Mouse (Mus musculus) forebrain, embryonic 11.5 days (tissue): ENCODE data around the gene Acsbg2. TPM values are rescaled to one million over a fixed set of nuclear protein-coding genes. Genes with fewer than 3 reads are reported as not detected.

ENCODE experiments used
- ATAC-seq: fragments of 200-750 bp; cut with Nextera tagmentation; replicated peaks from 2 replicates; pipeline ENCODE4 v1.8.0; 2017; ENCODE audit warnings: moderate TSS enrichment; ENCODE audit not compliant: low FRiP score
- DNase-seq: peaks from one replicate; pipeline ENCODE4 v3.0.0-alpha.2; 2017; ENCODE audit warnings: low spot score
- H3K27ac ChIP-seq: fragments of 300-500 bp; sonication (generic); 2 replicates; pipeline ENCODE4 v1.5.1; 2014; ENCODE audit warnings: low read depth, low read length
- H3K27me3 ChIP-seq: fragments of 300-500 bp; sonication (generic); 2 replicates; pipeline ENCODE4 v1.6.1; 2014; ENCODE audit warnings: mild to moderate bottlenecking, low read length, mixed read lengths; ENCODE audit not compliant: control insufficient read depth, insufficient read depth
- H3K36me3 ChIP-seq: fragments of 300-500 bp; sonication (generic); 2 replicates; pipeline ENCODE4 v1.6.1; 2014; ENCODE audit warnings: mild to moderate bottlenecking, low read length, moderate library complexity, mixed read lengths; ENCODE audit not compliant: control insufficient read depth, insufficient read depth
- H3K4me1 ChIP-seq: fragments of 300-500 bp; sonication (generic); replicated peaks from 2 replicates; pipeline ENCODE4 v1.6.1; 2014; ENCODE audit warnings: low read length, mixed read lengths; ENCODE audit not compliant: control insufficient read depth, insufficient read depth
- H3K4me2 ChIP-seq: fragments of 300-500 bp; sonication (generic); 2 replicates; pipeline ENCODE4 v1.6.1; 2014; ENCODE audit warnings: low read depth, mild to moderate bottlenecking, low read length, moderate library complexity, mixed read lengths; ENCODE audit not compliant: severe bottlenecking
- H3K4me3 ChIP-seq: fragments of 300-500 bp; sonication (generic); 2 replicates; pipeline ENCODE4 v1.5.1; 2014; ENCODE audit warnings: low read depth, low read length
- H3K9ac ChIP-seq: fragments of 300-500 bp; sonication (generic); 2 replicates; pipeline ENCODE4 v1.6.1; 2014; ENCODE audit warnings: low read length
- H3K9me3 ChIP-seq: fragments of 300-500 bp; sonication (generic); 2 replicates; pipeline ENCODE4 v1.6.1; 2016; ENCODE audit warnings: low read length, mixed read lengths; ENCODE audit not compliant: control insufficient read depth
- WGBS: fragments of 180-500 bp; shearing (Covaris S2); extraction: QIAGEN DNeasy Blood & Tissue Kit; methylation state at CpG from one replicate; pipeline ENCODE4 v1.1.7; 2014; 5-methylcytosine and 5-hydroxymethylcytosine counted together
- polyA plus RNA-seq: library from polyadenylated mRNA; unstranded; fragments of >200 nt; fragmentation: Nextera tagmentation; extraction: Ambion mirVana; gene quantifications from 2 replicates; pipeline ENCODE4 v1.2.1, GENCODE M21; 2014

The Acsbg2 gene
- polyA plus RNA-seq, 1 experiment from 2014 or later = not detected

GRCm38 (mm10) chr17:56843678-56844077, 30.6 kb downstream of the Acsbg2 start:
- Histone ChIP-seq H3K27me3 (no peaks in the 10 kb centered on the region), H3K36me3 (no peaks in the 10 kb centered on the region), H3K4me2 (no peak overlapping the region), H3K27ac (no peak overlapping the region), H3K4me3 (no peak overlapping the region), H3K9ac (no peak overlapping the region), H3K4me1 (no peaks in the 10 kb centered on the region), H3K9me3 (no peaks in the 10 kb centered on the region)
- WGBS = 86% methylated on average over 5 of the region's 5 CpGs
- no peak for ATAC-seq
- no peak for DNase-seq

- no peak overlapping the region for H3K27ac ChIP-seq
- no peak for DNase-seq
- no peaks in the 10 kb centered on the region for H3K36me3 ChIP-seq
- no peaks in the 10 kb centered on the region for H3K4me1 ChIP-seq
- H3K9me3 ChIP-seq = no peaks in the 10 kb centered on the region
- H3K9ac ChIP-seq = no peak overlapping the region
- H3K27me3 ChIP-seq = no peaks in the 10 kb centered on the region
- H3K4me2 ChIP-seq = no peak overlapping the region
- no peak for ATAC-seq
- 92% methylated on average over 5 of the region's 5 CpGs for WGBS
- no peak overlapping the region for H3K4me3 ChIP-seq
Measured at GRCm38 (mm10) chr17:56842173-56842572, 32.1 kb downstream of the Acsbg2 start.

GRCm38 (mm10) chr17:56840524-56840923, 33.7 kb downstream of the Acsbg2 start:
- Histone ChIP-seq H3K4me3 (no peak overlapping the region), H3K4me1 (no peaks in the 10 kb centered on the region), H3K27ac (no peak overlapping the region), H3K27me3 (no peaks in the 10 kb centered on the region), H3K36me3 (no peaks in the 10 kb centered on the region), H3K9me3 (no peaks in the 10 kb centered on the region), H3K4me2 (no peak overlapping the region), H3K9ac (no peak overlapping the region)
- WGBS = 79% methylated on average over 7 of the region's 7 CpGs
- DNase-seq (no peak), ATAC-seq (no peak)

- Histone ChIP-seq H3K9ac (no peak overlapping the region), H3K9me3 (no peaks in the 10 kb centered on the region), H3K4me1 (no peaks in the 10 kb centered on the region)
Measured at GRCm38 (mm10) chr17:56836336-56836735, 37.9 kb downstream of the Acsbg2 start.

GRCm38 (mm10) chr17:56833381-56833780, 40.9 kb downstream of the Acsbg2 start:
- no peak for DNase-seq
- Histone ChIP-seq H3K36me3 (no peaks in the 10 kb centered on the region), H3K27ac (no peak overlapping the region), H3K4me3 (no peak overlapping the region), H3K9ac (no peak overlapping the region), H3K4me1 (peaks cover 7% of the 10 kb centered on the region; the same call in 1 of the 2 replicates), H3K4me2 (no peak overlapping the region), H3K9me3 (no peaks in the 10 kb centered on the region), H3K27me3 (no peaks in the 10 kb centered on the region)
- no peak for ATAC-seq
- 88% methylated on average over 1 of the region's 1 CpGs for WGBS

More at GRCm38 (mm10) chr17:56836336-56836735, 37.9 kb downstream of the Acsbg2 start:
- ATAC-seq (no peak), DNase-seq (no peak)
- Histone ChIP-seq H3K4me2 (no peak overlapping the region), H3K36me3 (no peaks in the 10 kb centered on the region), H3K27me3 (no peaks in the 10 kb centered on the region), H3K4me3 (no peak overlapping the region), H3K27ac (no peak overlapping the region)
- 89% methylated on average over 8 of the region's 8 CpGs for WGBS

GRCm38 (mm10) chr17:56832918-56833317, 41.3 kb downstream of the Acsbg2 start:
- H3K27ac ChIP-seq = no peak overlapping the region
- no peak for DNase-seq
- H3K9ac ChIP-seq = no peak overlapping the region
- no peak overlapping the region for H3K4me2 ChIP-seq
- H3K4me3 ChIP-seq = no peak overlapping the region
- no peaks in the 10 kb centered on the region for H3K36me3 ChIP-seq
- no peaks in the 10 kb centered on the region for H3K27me3 ChIP-seq
- peaks cover 7% of the 10 kb centered on the region; the same call in 1 of the 2 replicates for H3K4me1 ChIP-seq
- no peak for ATAC-seq
- no peaks in the 10 kb centered on the region for H3K9me3 ChIP-seq
- 94% methylated on average over 1 of the region's 1 CpGs for WGBS

GRCm38 (mm10) chr17:56831111-56831816, 43.0 kb downstream of the Acsbg2 start:
- DNase-seq (peak; percentile 99), ATAC-seq (peak; percentile 98)
- H3K36me3 ChIP-seq = no peaks in the 10 kb centered on the region
- no peak overlapping the region for H3K27ac ChIP-seq
- H3K27me3 ChIP-seq = no peaks in the 10 kb centered on the region
- H3K9me3 ChIP-seq = no peaks in the 10 kb centered on the region
- H3K4me3 ChIP-seq = peak overlapping the region; percentile 64
- peak overlapping the region; percentile 44; the same call in 1 of the 2 replicates for H3K9ac ChIP-seq
- peaks cover 7% of the 10 kb centered on the region; the same call in 1 of the 2 replicates for H3K4me1 ChIP-seq
- WGBS = under 1% methylated on average over 40 of the region's 42 CpGs
- H3K4me2 ChIP-seq = peak overlapping the region; percentile 64

- H3K27me3 ChIP-seq = no peaks in the 10 kb centered on the region
- H3K9ac ChIP-seq = peak within 1 kb of the TSS; percentile 67
- H3K27ac ChIP-seq = no peak within 1 kb of the TSS
- peaks cover 7% of the 10 kb centered on the region; the same call in 1 of the 2 replicates for H3K4me1 ChIP-seq
- no peaks in the 10 kb centered on the region for H3K36me3 ChIP-seq
- H3K9me3 ChIP-seq = no peaks in the 10 kb centered on the region
- WGBS = under 1% methylated on average over 61 of the region's 62 CpGs
- ATAC-seq (no peak; the same call in 1 of the 2 replicates), DNase-seq (no peak)
- peak within 1 kb of the TSS; percentile 64 for H3K4me3 ChIP-seq
- peak within 1 kb of the TSS; percentile 64 for H3K4me2 ChIP-seq
Measured at GRCm38 (mm10) chr17:56830411-56831110, 43.7 kb downstream of the Acsbg2 start, which contains the start of gene Rfx2. Gene Rfx2, minus strand, starts transcription at chr17:56831013.
